Mouse (Mus musculus) forebrain, postnatal 0 days (tissue): ENCODE data around the gene Gmip. TPM values are rescaled to one million over a fixed set of nuclear protein-coding genes. Genes with fewer than 3 reads are reported as not detected.

Experiments
- ATAC-seq: fragments of 200-750 bp; cut with Nextera tagmentation; 2 replicates; pipeline ENCODE4 v1.8.0; 2017; ENCODE audit warnings: mild to moderate bottlenecking, moderate library complexity
- DNase-seq: peaks from one replicate; pipeline ENCODE4 v3.0.0-alpha.2; 2015
- H3K27ac ChIP-seq: fragments of 300-500 bp; sonication (generic); 2 replicates; pipeline ENCODE4 v1.5.1; 2014; ENCODE audit warnings: low read depth, mild to moderate bottlenecking, antibody characterized with exemption, low read length, moderate library complexity, mixed read lengths
- H3K27me3 ChIP-seq: fragments of 300-500 bp; sonication (generic); 2 replicates; pipeline ENCODE4 v1.6.1; 2014; ENCODE audit warnings: mild to moderate bottlenecking, low read length, mixed read lengths; ENCODE audit not compliant: insufficient read depth
- H3K36me3 ChIP-seq: fragments of 300-500 bp; sonication (generic); 2 replicates; pipeline ENCODE4 v1.6.1; 2014; ENCODE audit warnings: mild to moderate bottlenecking, moderate library complexity; ENCODE audit not compliant: insufficient read depth
- H3K4me1 ChIP-seq: fragments of 300-500 bp; sonication (generic); 2 replicates; pipeline ENCODE4 v1.6.1; 2014; ENCODE audit warnings: antibody characterized with exemption; ENCODE audit not compliant: insufficient read depth
- H3K4me2 ChIP-seq: fragments of 300-500 bp; sonication (generic); 2 replicates; pipeline ENCODE4 v1.6.1; 2014; ENCODE audit warnings: low read depth, mild to moderate bottlenecking, moderate library complexity
- H3K4me3 ChIP-seq: fragments of 300-500 bp; sonication (generic); 2 replicates; pipeline ENCODE4 v1.5.1; 2014; ENCODE audit warnings: low read depth, low read length, mixed read lengths
- H3K9ac ChIP-seq: fragments of 300-500 bp; sonication (generic); 2 replicates; pipeline ENCODE4 v1.6.1; 2014; ENCODE audit warnings: mild to moderate bottlenecking
- H3K9me3 ChIP-seq: fragments of 300-500 bp; sonication (generic); 2 replicates; pipeline ENCODE4 v1.6.1; 2016; ENCODE audit warnings: low read length
- CTCF ChIP-seq: sonication (generic); IDR thresholded peaks from 2 replicates; pipeline ENCODE4 v1.5.1; 2016; ENCODE audit warnings: antibody characterized with exemption, control low read depth, low read depth
- WGBS: fragments of 180-500 bp; shearing (Covaris S2); extraction: QIAGEN DNeasy Blood & Tissue Kit; methylation state at CpG from one replicate; pipeline ENCODE4 v1.1.7; 2014; 5-methylcytosine and 5-hydroxymethylcytosine counted together
- polyA plus RNA-seq: library from polyadenylated mRNA; unstranded; fragments of >200 nt; fragmentation: Nextera tagmentation; extraction: Ambion mirVana; gene quantifications from 2 replicates; pipeline ENCODE4 v1.2.1, GENCODE M21; 2015
- total RNA-seq: library from RNA; depleted of rRNA; stranded (reverse); fragments of >200 nt; gene quantifications from 2 replicates; pipeline ENCODE4 v1.2.3, GENCODE M21; 2014

The Gmip gene
- total and polyA plus RNA-seq, 2 experiments from 2014 or later: 35.0 to 47.6 TPM

DNA sequence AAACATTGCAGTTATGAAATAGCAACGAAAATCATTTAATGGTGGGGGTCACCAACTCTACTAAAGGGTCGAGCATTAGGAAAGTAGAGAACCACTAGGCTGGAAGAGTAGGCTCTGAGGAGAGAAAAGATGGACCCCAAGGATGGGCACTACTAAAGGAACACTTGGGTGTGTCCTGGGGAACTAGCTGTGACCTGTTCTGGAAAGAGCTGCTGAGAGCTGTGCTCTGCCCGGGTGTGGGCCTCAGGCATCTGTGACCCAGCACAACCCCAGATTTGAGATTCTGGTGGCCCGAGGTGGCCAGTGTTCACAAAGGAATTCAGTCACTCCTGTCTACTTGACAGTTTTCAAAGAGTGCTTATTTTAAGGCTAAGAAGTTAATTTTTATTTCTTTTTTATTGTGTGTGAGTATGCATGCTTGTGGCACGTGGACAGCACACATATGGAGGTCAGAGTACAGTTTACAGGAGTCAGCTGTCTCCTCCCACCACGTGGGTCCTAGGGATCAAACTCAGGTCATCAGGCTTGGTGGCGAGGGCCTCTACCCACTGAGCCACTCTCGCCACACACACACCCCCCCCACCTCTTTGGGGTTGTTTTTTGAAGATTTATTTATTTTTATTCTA, 28.7 kb downstream of the Gmip start:
- Histone ChIP-seq H3K9ac (no peak overlapping the region), H3K4me1 (peaks cover 4% of the 10 kb centered on the region; the same call in 1 of the 2 replicates), H3K4me3 (no peak overlapping the region), H3K4me2 (no peak overlapping the region), H3K27ac (no peak overlapping the region), H3K36me3 (no peaks in the 10 kb centered on the region), H3K9me3 (no peaks in the 10 kb centered on the region), H3K27me3 (no peaks in the 10 kb centered on the region)
- WGBS: 81% methylated on average over 8 of the region's 8 CpGs
- ATAC-seq (no peak), DNase-seq (no peak)
- no peak for TF ChIP-seq CTCF

DNA sequence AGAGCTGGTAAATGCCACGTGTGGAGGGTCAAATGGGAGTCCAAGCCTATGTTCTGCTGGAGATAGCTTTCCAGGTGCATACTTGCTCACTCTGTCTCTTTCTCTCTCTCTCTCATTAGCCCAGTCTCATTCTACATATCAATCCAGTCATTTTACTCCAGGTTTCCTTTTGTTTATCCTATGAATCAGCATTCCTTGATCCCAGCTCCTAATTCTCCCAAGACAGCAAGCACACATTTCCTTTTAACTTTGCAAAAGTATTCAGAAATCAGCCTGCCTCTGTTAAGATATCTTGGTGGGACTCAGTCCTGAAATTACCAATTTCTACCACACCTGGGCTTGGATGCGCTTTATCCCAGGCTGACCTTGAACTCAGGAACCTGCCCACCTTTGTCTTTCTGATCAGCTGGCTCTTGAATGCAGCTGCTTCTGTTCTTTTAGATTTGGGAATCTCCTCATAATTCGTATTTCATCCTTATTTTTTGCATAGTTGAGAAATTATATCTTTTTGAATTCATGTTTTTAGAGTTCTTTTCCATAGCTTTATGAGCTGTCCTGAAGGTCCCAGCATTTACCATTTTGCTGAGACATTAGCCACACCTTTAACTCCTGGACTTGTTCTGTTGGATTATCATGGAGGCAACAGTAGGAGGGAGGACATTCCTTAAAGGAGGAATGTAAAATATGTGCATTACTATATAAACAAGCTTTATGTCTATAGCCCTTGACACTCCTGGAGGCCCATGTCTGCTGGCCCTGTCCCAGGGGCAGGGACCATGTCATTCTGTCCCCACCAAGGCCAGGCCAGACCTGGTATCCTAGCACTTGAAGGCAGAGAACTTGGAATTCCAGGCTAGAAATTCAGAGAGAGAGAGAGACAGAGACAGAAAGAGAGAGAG, 38.9 kb downstream of the Gmip start:
- ATAC-seq (no peak), DNase-seq (no peak)
- Histone ChIP-seq H3K27me3 (no peaks in the 10 kb centered on the region), H3K27ac (no peak overlapping the region), H3K4me2 (no peak overlapping the region), H3K36me3 (no peaks in the 10 kb centered on the region), H3K9me3 (no peaks in the 10 kb centered on the region), H3K9ac (no peak overlapping the region), H3K4me1 (no peaks in the 10 kb centered on the region), H3K4me3 (no peak overlapping the region)
- WGBS: 76% methylated on average over 3 of the region's 3 CpGs
- no peak for TF ChIP-seq CTCF

DNA sequence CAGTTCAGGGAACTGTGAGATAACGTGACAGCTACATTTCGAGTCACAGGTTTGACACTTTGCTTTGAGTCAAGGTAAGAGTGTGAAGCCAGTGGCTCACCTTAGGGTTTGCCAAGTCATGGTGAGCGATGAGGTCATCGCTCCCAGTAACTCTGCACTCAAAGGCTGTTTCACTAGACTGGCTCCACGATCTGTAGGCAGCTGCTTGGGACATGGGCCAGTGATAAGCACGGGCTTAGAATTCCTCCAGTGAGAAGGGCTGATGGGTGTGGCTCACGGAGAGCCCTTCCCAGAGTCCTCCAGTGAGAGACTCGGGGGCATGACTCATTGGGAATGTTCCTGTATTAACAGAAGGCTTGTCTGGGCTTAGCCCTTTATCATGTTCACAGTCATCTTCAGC, 40.5 kb downstream of the Gmip start:
- ATAC-seq: no peak
- Histone ChIP-seq H3K27ac (no peak overlapping the region), H3K36me3 (no peaks in the 10 kb centered on the region), H3K9me3 (no peaks in the 10 kb centered on the region), H3K4me2 (no peak overlapping the region), H3K4me1 (no peaks in the 10 kb centered on the region), H3K9ac (no peak overlapping the region), H3K27me3 (no peaks in the 10 kb centered on the region), H3K4me3 (no peak overlapping the region)
- no peak for DNase-seq
- TF ChIP-seq CTCF: no peak
- 94% methylated on average over 8 of the region's 8 CpGs for WGBS

DNA sequence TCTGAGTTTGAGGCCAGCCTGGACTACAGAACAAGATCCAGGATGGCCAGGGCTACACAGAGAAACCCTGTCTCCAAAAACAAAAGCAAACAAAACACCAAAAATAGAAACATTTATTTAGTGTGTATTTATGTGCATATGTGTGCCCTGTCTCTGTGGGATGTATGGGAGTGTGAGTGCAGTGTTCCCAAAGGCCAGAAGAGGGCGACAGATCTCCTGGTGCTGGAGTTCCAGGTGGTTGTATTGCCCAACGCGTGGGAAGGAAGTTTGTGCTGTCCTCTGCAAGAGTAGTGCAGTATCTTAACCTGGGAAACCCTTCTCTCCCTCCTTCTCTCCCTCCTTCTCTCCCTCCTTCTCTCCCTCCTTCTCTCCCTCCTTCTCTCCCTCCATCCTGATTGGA, 41.4 kb downstream of the Gmip start:
- TF ChIP-seq CTCF: peak; percentile 24; the same call in 1 of the 2 replicates
- Histone ChIP-seq H3K9me3 (no peaks in the 10 kb centered on the region), H3K27me3 (no peaks in the 10 kb centered on the region), H3K27ac (no peak overlapping the region), H3K9ac (no peak overlapping the region), H3K36me3 (no peaks in the 10 kb centered on the region), H3K4me1 (no peaks in the 10 kb centered on the region), H3K4me2 (no peak overlapping the region), H3K4me3 (no peak overlapping the region)
- DNase-seq (no peak), ATAC-seq (no peak)
- 53% methylated on average over 3 of the region's 3 CpGs for WGBS

DNA sequence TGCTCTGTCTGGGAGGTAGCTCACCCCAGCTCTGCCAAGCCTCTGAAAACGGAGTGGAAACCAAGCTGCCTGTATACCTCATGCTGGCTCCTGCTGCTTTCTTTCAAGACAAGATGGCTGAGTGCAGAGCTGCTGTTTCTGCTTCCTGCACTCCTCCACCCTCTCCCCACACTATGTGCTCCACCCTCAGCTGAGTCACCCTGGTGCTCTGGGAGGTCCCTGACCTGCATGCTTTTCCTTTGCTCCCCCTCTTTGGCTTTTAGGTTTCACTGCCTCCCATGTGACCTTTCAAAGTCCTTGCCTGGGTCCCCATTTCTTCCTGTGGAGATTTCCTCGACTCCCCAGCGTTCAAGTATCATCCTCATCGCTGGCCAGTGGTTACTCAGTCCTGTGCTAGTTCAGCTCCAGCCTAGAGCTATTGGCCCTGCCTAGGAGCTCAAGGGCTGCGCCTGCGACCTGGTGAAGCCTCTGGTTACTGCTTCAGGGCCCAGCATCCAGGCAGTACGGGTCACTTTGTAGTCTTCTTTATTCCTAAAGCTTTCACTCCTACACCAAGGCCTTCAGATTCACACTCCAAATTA, 42.5 kb downstream of the Gmip start:
- Histone ChIP-seq H3K4me2 (no peak overlapping the region), H3K4me3 (no peak overlapping the region), H3K27me3 (no peaks in the 10 kb centered on the region), H3K27ac (no peak overlapping the region), H3K9ac (no peak overlapping the region), H3K36me3 (no peaks in the 10 kb centered on the region), H3K4me1 (no peaks in the 10 kb centered on the region), H3K9me3 (no peaks in the 10 kb centered on the region)
- ATAC-seq (no peak), DNase-seq (no peak)
- TF ChIP-seq CTCF: no peak
- WGBS: 76% methylated on average over 7 of the region's 7 CpGs

DNA sequence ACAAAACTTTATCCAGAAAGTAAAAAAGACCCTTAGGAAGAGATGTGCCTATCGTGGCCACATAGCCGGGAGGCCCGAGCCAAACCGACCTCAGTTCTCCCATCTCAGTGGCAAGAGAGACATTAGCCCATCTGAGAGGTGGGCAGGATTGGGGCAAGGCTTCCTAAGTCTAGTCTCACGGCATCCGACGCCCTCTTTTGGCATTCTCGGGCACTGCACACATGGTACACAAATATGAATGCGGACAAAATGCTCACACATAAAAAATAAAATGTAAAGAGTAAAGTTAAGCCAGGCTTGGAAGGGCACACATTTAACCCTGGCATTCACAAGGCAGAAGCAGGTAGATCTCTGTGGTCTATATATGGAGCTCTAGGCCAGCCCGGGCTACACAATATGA, 45.4 kb downstream of the Gmip start:
- 93% methylated on average over 10 of the region's 10 CpGs for WGBS

DNA sequence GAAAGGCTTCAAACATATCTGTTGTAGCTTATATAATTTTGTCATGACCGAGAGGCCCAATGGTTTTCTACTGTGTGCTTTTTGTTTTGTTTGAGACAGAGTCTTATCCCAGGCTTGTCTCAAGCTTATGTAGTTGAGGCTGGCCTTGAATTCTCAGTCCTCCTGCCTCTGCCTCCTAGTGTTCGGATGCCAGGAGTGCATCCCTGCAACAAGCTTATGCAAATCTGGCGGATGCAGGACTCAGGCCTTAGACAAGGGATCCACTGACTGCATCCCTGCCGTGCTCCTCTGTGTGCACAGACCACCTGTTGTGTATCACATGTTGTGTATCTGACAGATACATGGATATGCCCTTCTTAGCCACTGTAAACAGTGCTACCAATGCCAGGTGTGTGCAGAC, 52.3 kb downstream of the Gmip start:
- TF ChIP-seq CTCF: peak; percentile 28; the same call in 1 of the 2 replicates
- WGBS: 53% methylated on average over 4 of the region's 4 CpGs

More for the DNA sequence above, 45.4 kb downstream of the Gmip start:
- no peak overlapping the region for H3K4me3 ChIP-seq
- H3K9ac ChIP-seq: no peak overlapping the region
- H3K4me2 ChIP-seq: no peak overlapping the region
- TF ChIP-seq CTCF: no peak
- H3K27ac ChIP-seq: no peak overlapping the region
- DNase-seq (no peak), ATAC-seq (no peak)
- H3K4me1 ChIP-seq: no peaks in the 10 kb centered on the region
- H3K36me3 ChIP-seq: no peaks in the 10 kb centered on the region
- H3K27me3 ChIP-seq: no peaks in the 10 kb centered on the region
- no peaks in the 10 kb centered on the region for H3K9me3 ChIP-seq

More for the DNA sequence above, 52.3 kb downstream of the Gmip start:
- Histone ChIP-seq H3K4me2 (no peak overlapping the region), H3K36me3 (peaks cover 14% of the 10 kb centered on the region), H3K9me3 (no peaks in the 10 kb centered on the region), H3K27me3 (no peaks in the 10 kb centered on the region), H3K4me1 (no peaks in the 10 kb centered on the region), H3K9ac (no peak overlapping the region), H3K27ac (no peak overlapping the region), H3K4me3 (no peak overlapping the region)
- ATAC-seq (no peak), DNase-seq (no peak)
